Mouse (Mus musculus) CD4-positive, CD25-positive, alpha-beta regulatory T cell, adult 2 months (primary cell): ENCODE results near the gene Gm11492.

Experiments
- DNase-seq: peaks from one replicate; pipeline ENCODE4 v3.0.0-alpha.2; 2012; ENCODE audit warnings: low read depth, low spot score

Gm11492 gene

GRCm38 (mm10) chr11:87578963-87579601 is 12.6 kb downstream of the Gm11492 start:
- peak; percentile 31 for DNase-seq

GRCm38 (mm10) chr11:87579713-87580112 is 13.3 kb downstream of the Gm11492 start:
- DNase-seq: no peak

- no peak for DNase-seq
These were observed 14.2 kb downstream of the Gm11492 start for GRCm38 (mm10) chr11:87580543-87581085.

DNA sequence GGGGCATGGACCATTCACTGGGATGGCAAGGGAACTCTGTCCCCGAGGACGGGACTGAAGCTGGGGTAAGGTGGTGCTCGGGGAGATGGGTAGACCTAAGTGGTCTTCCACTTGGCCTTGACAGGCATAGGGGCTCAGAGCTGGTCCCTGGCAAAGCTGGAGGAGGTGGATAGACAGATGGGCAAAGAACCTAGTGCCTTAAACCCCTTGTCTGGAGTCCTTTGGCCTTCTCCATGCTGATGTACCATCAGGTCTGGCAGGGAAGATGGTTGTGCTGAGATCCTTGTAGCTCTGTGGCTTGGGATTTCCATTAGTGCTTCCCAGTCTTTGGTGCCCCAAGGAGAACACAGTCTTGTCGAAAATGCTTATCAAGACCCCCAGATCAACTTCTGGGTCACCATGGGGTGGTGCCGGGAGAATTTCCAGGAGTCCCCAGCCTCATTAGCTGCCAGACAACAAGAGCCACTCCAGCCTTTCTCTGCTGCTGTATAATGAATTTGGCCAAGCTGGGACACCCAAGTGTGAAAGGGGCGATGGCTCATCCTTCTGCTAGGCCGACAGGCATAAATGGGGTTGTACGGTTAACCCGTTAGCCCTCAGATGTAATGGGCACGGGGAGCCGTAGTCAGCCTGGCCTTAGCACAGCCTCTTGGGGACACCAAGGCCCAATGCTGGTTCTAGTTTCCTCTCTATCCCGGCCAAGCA is 14.9 kb downstream of the Gm11492 start:
- DNase-seq: no peak

DNA sequence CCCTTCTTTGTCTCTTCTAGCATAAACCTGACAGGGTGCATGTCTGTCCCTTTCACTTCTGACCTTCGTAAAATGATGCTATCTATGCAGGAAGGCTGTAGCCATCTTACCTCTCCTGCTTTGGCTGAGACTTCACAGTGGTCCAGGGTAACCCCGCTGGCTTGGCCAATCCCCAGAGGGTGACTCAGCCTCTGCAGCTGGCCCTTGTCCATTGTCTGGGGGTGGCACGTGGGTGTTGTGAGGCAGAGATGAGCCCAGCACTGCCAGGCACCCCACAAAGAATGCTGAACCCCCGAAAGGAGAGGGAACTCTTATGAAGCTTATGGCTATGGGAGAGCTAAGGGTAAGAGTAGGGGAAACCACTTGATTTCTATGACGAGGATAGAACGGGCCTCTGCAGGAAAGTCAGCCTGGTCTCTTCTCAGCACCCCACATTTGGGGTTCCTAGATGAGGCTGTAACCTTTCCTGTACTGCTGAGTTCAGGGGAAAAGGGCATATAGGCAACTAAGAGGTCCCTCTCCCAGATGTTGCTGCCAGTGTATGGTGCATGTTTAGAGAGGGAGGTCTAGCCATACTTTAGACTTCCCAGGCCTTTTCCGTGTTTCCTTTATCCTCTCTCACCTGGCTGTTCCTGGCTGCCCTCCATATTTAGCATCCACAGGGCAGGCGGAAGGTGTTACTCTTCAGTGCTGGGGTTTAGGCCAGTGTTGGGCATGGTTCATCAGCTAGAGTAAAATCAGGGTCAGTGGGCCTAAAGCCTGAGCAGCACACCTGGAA is 15.7 kb downstream of the Gm11492 start:
- no peak for DNase-seq

DNA sequence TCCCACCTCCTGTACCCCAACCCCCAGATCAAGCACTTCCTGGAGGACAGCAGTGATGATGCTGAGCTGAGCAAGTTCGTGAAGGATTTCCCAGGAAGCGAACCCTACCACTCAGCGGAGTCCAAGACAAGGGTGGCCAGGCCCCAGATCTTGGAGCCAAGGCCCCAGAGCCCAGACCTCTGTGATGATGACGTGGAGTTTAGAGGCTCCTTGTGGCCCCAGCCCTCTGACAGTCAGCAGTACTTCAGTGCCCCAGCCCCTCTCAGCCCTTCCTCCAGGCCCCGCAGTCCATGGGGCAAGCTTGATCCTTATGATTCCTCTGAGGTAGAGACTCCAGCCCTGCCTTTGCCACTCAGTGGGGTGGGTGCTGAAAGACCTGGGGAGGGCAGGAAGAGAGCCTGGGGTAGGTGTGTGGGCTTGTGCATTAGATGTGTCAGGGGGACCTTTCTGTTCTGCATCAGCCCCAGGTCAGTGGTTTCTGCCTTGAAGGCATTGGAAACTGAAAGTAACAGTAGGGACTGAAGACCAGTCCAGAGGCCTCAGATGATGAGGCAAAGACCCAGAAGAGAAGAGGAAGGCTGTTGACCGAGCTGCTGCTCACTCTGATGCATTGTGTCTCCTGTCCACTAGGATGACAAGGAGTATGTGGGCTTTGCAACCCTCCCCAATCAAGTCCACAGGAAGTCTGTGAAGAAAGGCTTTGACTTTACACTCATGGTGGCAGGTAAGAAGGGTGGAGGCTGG is 17.0 kb downstream of the Gm11492 start:
- no peak for DNase-seq

- no peak for DNase-seq
These were observed 18.5 kb downstream of the Gm11492 start for GRCm38 (mm10) chr11:87584711-87585505.

GRCm38 (mm10) chr11:87587211-87587874 is 20.9 kb downstream of the Gm11492 start:
- no peak for DNase-seq

GRCm38 (mm10) chr11:87589605-87590004 is 23.2 kb downstream of the Gm11492 start:
- no peak for DNase-seq

DNA sequence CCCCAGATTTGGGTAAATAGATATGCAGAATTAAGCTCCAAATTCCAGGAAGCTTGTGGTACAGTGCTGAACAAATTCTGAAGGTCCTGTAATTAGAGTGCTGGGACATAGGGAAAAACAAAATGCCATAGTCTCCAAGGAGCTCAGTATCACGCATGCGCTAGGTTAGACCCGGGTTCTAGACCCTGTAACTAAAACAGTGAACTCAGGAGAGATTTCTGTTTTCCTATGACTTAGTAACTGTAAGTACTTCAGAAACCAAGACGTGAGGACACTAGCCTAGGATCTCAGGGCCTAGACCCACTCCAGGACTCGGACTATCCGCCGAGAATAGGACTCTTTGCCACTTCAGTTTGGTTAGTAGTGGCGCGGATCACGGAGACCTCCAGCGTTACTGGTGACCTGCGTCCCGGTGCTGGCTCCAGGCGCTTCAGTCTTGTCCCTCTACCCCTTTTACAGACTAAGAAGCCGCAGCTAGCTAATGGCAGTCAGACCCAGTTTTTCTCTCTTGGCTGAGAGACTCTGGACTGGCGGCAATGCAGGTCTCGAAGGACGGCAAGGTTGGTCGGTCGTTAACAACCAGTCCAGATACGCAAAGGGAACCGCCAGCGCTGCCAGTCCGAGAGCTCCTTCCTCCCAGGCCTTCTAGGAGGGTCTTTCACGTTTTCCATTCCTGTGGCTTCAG is 24.5 kb downstream of the Gm11492 start:
- peak; percentile 51 for DNase-seq

- peak; percentile 99 for DNase-seq
These were observed 25.3 kb downstream of the Gm11492 start, which contains the start of gene Mtmr4 for GRCm38 (mm10) chr11:87591526-87592353. TSS of gene Mtmr4 (plus strand) at chr11:87592162.

GRCm38 (mm10) chr11:87592354-87592695 is 25.9 kb downstream of the Gm11492 start:
- DNase-seq: no peak

GRCm38 (mm10) chr11:87592713-87593598 is 26.5 kb downstream of the Gm11492 start:
- DNase-seq: peak; percentile 7

DNA sequence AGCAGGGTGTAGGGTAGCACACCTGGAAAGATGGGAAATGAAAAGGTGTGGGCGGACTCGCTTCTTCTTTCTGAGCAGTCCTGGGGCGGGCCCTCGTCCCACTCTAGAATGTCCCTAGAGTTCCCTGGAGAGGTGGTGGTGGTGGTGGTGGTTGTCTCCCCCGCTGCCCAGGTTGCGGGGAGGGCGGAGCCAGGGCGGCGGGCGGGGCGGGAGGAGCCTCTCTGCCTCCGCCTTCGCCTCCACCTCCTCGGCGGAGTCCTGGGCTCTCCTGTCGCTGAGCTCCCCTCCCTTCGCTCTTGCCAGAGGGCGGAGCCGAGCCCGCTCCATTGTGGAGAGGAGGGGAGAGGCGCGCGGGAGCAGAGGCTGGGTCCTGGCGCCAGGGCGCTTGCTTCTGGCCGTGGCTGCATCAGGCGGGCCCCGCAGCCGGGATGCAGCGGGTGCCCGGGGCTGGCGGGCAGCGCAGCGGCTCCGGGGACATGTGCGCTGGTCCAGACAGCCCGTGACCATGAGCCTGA is 28.9 kb downstream of the Gm11492 start:
- DNase-seq: peak; percentile 81

GRCm38 (mm10) chr11:87595976-87596375 is 29.5 kb downstream of the Gm11492 start:
- peak; percentile 20 for DNase-seq

- DNase-seq: no peak
These were observed 30.0 kb downstream of the Gm11492 start for GRCm38 (mm10) chr11:87596492-87596891.

DNA sequence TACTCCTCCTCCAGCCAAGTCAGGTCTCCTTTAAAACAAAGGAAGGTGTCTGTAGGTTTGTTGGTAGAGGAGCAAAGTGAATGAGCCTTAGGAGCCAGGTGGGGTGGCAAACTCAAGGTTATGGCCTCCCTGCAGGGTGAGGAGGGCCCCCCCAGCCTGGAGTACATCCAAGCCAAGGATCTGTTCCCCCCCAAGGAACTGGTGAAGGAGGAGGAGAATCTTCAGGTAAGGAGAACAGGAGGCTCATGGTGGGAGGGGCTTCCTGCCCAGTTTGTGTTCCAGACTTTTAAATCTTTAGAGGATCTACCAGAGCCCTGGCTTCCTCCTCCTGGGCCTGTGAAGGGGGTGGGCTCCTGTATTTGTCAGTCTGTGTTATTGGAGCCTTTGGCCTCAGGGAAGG is 30.6 kb downstream of the Gm11492 start:
- DNase-seq: no peak
